Mouse (Mus musculus) large intestine, adult 2 months (tissue): ENCODE measurements around the gene Selenoo. TPM values are rescaled to one million over a fixed set of nuclear protein-coding genes. Genes with fewer than 3 reads are reported as not detected.

Experiments
- DNase-seq: peaks from one replicate; pipeline ENCODE4 v3.0.0-alpha.2; 2012; ENCODE audit warnings: low read depth, low spot score
- WGBS: fragments of 180-500 bp; shearing (Covaris S2); methylation state at CpG from one replicate; pipeline ENCODE4 v1.1.7; 2018; 5-methylcytosine and 5-hydroxymethylcytosine counted together
- polyA plus RNA-seq: library from polyadenylated mRNA; depleted of rRNA; stranded (reverse); fragments of >200 nt; gene quantifications from 2 replicates; pipeline ENCODE4 v1.2.3, GENCODE M21; 2012

Selenoo gene
- polyA plus RNA-seq, 1 experiment: 33.1 TPM

DNA sequence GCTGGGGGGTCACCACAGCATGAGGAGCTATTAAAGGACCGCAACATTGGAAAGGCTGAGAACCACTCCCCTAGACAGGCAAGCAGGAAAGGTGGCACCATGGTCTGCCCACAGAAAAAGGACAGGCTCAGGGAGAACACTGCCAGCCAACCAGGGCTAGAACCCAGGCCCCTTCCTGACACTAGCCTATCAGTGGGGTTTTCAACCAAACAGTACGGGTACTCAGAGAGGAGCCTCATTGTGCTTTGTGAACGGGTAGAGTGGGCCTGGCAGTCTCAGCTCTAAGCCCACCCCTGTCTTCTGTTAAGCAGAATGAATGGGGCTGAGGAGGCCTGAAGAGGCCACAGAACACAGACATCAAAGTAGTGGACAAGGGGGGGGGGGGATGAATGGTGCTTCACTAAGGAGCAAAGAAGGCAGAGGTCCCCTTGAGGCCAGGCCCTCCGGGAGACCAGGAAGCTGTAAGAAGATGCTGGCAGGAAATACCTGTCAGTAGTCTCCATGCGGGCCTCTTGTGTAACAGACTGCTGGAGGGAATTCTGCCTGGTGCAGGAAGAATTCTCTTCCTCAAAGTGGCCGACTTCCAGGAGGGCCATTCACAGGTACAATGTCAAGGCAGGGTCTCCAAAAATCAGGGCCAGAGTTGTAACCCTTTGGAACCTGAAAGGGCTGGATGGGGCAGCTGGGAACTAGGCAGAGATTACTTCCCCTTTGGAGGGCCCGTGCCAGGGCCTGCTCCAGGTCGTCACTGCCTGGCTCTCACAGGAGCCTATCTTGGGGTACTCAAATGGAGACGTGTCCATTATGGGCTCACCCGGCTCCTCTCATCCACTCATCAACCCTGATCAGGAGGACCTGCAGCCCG, 14.0 kb upstream of the Selenoo start, which contains the start of gene Trabd:
Gene Trabd, plus strand, starts transcription at position 512 of the 865 bp plus-strand sequence.
- DNase-seq: no peak

DNA sequence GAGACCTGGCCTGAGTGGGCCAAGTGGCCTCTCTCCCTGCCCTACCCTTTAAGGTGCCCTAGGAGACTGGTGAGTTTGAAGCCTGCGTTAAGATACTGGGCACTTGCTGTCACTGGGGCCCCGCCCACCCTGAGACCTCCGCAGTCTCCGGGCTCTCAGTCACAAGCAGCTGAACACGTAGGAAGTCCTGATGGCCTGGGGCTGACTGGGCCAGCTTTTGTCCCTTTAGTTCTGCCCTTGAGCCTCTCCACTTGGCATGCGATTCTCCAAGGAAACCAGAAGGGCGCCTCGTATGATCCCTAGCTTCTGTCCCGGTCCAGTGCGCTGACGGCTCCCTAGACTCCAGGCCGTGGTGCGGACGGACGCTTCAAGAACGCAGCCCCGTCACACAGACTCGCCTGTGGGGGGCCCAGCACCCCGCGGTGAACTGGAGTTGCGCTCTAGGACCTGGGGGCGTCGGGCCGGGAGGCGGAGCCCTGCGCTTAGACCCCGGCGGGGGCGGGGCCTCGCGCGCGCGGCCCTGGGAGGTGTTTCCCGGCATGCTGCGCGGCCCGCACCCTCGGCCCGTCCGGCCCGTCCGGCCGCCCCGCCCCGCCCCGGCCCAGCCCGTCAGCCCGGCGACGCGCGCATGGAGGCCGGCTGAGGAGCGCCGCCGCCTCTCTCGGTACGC, 13.3 kb upstream of the Selenoo start:
- 1% methylated on average over 59 of the region's 59 CpGs for WGBS
- no peak for DNase-seq

More for the DNA sequence above, 14.0 kb upstream of the Selenoo start, which contains the start of gene Trabd:
- WGBS: 24% methylated on average over 11 of the region's 11 CpGs

GRCm38 (mm10) chr15:89076156-89076731, 12.6 kb upstream of the Selenoo start:
- WGBS: under 1% methylated on average over 38 of the region's 39 CpGs
- no peak for DNase-seq

DNA sequence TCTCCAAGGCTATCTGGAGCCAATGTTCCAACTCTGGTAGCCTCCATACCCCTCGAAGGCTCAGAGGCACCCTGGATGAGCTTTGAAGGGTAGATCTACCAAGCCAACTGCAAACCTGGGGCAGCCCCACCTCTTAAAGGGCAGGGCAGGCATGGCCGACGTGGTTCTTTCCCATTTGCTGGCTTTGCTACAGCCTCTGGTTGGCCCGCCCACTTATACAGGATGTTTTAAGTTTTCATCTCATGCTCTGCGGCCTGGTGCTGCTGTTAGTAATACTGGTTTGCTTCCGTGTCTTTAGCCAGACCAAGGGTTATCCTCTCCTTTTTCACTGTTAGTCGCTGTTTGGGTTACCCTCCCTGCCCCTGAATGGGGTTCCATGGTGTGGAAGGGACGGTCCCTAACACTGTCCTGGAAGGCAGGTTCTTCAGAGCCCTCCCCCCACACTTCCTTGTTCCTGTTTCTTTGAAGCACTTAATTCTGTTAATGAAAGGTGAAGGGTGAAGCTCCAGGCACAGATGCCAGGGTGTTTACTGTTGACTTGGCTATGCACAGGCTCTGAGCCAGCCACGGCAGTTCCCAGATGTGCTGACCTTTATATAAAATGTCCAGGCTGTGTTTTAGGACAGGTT, 10.6 kb upstream of the Selenoo start:
- WGBS: 13% methylated on average over 9 of the region's 9 CpGs
- peak; percentile 58 for DNase-seq

DNA sequence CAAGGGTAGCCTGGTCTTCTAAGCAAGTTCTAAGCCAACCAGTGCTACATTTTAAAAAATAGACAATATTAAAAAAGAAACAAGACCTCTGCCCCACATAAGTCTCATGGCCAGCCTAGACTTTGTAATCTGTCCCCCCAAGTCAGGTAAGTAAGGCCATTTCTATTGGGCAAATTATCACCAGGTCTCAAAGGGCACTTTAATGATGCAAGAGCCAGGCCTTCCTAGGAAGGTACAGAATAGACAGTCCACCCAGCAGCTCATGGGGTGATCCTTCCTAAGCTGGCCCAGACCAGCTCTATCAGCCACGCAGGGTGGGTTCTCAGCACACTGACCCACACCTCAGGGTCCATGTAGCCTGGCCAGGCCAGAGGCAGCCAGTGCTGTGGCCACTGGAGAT, 5.0 kb upstream of the Selenoo start:
- WGBS: 100% methylated on average over 1 of the region's 1 CpGs
- DNase-seq: no peak

GRCm38 (mm10) chr15:89084826-89085225, 4.1 kb upstream of the Selenoo start:
- DNase-seq: no peak
- WGBS: 67% methylated on average over 2 of the region's 2 CpGs

DNA sequence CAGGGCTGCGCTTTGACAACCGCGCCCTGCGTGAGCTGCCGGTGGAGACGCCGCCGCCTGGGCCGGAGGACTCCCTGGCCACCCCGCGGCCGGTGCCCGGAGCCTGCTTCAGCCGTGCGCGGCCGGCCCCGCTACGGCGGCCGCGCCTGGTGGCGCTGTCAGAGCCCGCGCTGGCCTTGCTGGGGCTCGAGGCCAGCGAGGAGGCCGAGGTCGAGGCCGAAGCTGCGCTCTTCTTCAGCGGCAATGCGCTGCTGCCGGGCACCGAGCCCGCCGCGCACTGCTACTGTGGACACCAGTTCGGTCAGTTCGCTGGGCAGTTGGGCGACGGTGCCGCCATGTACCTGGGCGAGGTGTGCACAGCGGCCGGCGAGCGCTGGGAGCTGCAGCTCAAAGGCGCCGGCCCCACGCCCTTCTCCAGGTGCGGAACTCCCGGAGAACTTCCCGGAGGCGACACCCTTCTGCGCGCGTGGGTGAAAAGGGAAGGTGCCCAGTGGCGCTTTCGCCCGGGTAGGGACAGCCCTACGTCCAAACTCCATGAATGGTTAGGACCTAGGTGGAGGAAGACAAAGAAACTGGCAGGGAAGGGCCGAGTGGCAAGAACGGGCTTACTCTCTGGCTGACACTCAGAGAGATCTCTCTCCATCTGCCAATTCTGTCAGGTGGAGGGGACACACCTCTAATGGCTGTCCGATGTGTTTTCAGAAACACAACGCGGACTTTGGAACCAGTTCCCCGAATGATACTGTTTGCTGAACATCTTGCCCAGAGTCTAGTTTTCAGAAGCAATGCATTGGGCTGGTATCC, 566 bp downstream of the Selenoo start:
- WGBS: under 1% methylated on average over 68 of the region's 68 CpGs
- DNase-seq: peak; percentile 44

GRCm38 (mm10) chr15:89090662-89091061, 1.8 kb downstream of the Selenoo start:
- 68% methylated on average over 4 of the region's 4 CpGs for WGBS
- no peak for DNase-seq

DNA sequence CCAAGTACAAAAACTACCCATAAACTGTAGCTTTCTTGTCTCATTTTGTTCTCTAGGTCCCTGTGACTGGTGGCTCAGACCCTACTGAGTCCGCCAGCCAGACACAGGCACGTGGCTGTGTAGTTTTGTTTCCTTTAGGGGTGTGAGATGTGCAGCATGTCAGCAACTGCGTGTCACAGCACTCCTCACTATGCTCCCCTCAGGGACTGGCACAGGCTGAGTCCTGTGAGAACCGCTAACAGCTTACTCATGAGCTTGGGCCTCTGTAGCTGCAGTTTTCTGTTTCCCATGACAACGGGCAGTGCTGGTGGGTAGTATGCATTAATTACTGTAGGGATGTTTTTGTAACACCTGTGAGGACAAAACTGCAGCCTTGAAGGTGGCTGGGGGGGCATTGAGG, 3.3 kb downstream of the Selenoo start:
- 84% methylated on average over 5 of the region's 5 CpGs for WGBS
- no peak for DNase-seq

DNA sequence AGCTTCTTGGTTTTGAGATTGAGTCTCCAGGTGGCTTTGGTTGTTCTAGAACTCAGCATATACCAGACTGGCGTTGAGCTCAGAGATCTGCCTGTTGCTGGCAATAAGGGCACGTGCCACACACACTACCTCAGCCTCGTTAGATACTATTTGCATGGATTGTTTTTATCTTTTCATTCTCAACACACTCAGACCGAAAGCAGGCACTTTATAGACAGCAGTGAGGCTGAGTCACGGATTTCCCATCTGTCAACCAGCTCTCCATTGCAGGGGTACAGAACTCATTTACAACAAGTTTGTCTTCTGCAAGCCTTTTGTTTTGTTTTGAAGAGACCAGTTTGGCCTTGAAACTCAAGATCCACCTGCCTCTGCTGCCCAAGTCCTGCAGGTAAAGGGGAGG, 8.6 kb downstream of the Selenoo start:
- WGBS: 87% methylated on average over 5 of the region's 5 CpGs

DNA sequence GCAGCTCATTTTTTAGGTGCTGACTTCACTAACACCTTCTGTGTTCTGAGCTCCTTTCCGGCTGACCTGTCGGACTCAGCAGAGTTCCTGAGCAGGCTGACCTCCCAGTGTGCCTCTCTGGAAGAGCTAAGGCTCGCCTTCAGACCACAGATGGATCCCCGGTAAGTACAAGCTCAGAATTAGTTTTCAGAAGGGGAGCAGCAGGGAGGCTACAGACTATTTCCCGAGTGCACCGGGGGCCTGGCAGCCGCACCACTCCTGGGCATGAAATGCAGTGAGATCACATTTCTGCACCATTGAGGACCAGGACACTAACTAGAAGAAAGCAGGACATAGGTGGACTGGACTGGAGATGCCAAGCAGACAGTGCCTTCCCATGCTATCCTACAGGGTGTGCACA, 9.7 kb downstream of the Selenoo start:
- WGBS: 94% methylated on average over 7 of the region's 7 CpGs
- DNase-seq: no peak

More for the DNA sequence above, 8.6 kb downstream of the Selenoo start:
- DNase-seq: no peak

GRCm38 (mm10) chr15:89100823-89101222, 11.9 kb downstream of the Selenoo start:
- DNase-seq: no peak
- WGBS: 82% methylated on average over 12 of the region's 12 CpGs

DNA sequence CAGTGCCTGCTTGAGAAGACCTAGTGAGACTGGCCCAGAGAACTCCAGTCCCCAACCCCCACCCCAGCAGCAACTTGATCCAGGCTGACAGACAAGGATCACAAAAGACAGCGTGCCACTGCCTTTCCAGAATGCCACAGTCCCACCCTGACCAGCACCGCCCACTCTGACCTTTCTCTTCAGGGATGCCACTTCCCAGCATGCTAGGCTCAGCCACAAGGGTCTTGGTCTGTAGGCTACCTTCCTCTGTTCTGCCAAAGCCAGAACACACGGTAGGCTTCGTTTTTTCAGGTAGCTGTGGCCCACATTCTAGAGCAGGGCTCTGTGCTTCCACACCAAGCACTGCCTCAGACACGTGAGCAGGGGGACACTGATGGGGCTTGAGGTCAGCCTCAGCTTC, 13.8 kb downstream of the Selenoo start:
- DNase-seq: no peak
- WGBS: 76% methylated on average over 5 of the region's 5 CpGs

- WGBS: 88% methylated on average over 10 of the region's 10 CpGs
- no peak for DNase-seq
Observed at GRCm38 (mm10) chr15:89103921-89104320, 15.0 kb downstream of the Selenoo start.

- 97% methylated on average over 8 of the region's 8 CpGs for WGBS
- no peak for DNase-seq
Observed at GRCm38 (mm10) chr15:89104425-89104824, 15.5 kb downstream of the Selenoo start.

DNA sequence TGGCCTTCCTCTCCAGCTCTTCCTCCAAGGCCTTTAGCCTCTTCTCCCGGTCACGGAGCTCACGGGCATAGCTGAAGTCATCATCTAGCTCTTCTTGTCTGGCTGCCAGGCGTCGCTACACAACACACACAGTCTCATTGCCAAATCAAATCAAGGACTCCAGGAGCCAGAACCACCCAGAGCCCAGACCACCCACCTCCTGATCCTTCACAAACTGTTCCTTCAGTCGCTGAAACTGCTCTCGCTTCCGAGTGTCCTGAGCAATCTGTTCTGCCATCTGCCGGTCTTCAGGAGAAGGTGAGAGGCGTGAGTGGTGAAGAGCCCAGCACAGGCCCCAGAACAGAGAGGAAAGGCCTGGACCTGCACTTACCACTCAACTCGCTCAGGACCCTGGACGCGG, 17.2 kb downstream of the Selenoo start:
- 89% methylated on average over 13 of the region's 13 CpGs for WGBS
- DNase-seq: no peak

DNA sequence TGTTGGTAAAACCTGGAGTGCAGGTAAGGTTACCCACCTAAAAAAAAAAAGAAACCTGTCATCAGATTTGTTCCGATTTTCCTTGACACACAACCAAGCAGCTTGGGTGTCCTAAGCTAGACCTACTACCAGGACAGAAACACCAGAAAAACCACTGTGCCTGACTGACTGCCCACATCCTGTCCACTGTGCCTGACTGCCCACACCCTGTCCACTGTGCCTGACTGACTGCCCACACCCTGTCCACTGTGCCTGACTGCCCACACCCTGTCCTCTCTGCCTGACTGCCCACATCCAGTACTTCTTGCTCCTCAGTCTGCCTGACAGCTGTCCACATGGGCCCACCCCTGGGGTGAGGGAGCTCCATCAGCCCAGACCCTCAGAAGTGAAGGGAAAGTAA, 18.1 kb downstream of the Selenoo start:
- 95% methylated on average over 1 of the region's 1 CpGs for whole genome bisulfite sequencing

DNA sequence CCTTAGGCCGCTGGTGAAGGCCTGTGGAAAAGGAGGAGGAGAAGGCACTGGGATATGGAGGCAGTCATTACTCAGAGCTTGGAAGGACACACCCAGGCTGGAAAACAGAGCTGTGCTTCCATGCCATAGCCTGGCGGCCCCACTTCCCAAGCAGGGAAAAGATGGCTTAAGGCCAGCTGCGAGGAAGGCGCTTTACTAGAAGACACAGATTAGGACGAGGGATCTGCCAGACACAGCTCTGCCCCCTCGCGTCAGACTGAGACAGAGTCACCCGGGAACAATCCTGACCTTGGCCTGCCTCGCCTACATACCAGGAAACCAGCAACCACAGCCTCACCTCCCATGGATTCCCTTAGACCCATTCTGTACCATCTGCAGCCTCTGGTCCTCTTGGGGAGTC, 21.3 kb downstream of the Selenoo start:
- 52% methylated on average over 9 of the region's 9 CpGs for WGBS
- DNase-seq: no peak

More for the DNA sequence above, 18.1 kb downstream of the Selenoo start:
- no peak for DNase-seq

- no peak for DNase-seq
Observed at GRCm38 (mm10) chr15:89118007-89118406, 29.1 kb downstream of the Selenoo start.
